Mouse (Mus musculus) CD4-positive, CD25-positive, alpha-beta regulatory T cell, adult 4 months (primary cell): ENCODE measurements around the gene Ggcx. TPM values are rescaled to one million over a fixed set of nuclear protein-coding genes. Genes with fewer than 3 reads are reported as not detected.
"Not testable (repeated sequence)": the region's sequence is repeated elsewhere in the genome, so short reads cannot be mapped to it uniquely, and the experiment has no call there.

Experiments
- ATAC-seq: one replicate; pipeline ENCODE4 v1.8.0; 2017
- polyA plus RNA-seq, 2 experiments: library from polyadenylated mRNA; unstranded; fragments of 100-300 nt; shearing (Covaris generic); gene quantifications; one replicate each; pipeline ENCODE4 v1.2.1; 2017

The Ggcx gene
- polyA plus RNA-seq, 2 experiments from 2014 or later, result 5.6 to 11.6 TPM

GRCm38 (mm10) chr6:72465361-72466157 lies 51.5 kb downstream of the Ggcx start:
- ATAC-seq, result no peak

DNA sequence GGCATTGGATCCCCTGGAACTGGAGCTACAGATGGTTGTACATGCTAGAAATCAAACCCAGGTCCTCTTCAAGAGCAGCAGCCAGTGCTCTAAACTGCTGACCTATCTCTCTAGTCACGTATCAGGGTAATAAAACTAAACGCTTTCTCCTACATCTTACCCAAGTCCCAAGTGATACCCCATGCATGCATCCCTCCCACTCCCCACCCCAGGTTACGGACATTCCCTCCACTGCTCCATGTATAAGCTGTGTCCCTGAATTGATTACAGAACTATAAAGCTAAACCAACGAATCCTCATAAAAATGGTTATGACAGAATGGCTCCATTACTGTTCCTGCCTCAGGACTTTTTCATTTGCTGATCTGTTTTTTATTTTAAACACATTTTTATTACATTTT lies 52.1 kb downstream of the Ggcx start:
- ATAC-seq, result no peak

DNA sequence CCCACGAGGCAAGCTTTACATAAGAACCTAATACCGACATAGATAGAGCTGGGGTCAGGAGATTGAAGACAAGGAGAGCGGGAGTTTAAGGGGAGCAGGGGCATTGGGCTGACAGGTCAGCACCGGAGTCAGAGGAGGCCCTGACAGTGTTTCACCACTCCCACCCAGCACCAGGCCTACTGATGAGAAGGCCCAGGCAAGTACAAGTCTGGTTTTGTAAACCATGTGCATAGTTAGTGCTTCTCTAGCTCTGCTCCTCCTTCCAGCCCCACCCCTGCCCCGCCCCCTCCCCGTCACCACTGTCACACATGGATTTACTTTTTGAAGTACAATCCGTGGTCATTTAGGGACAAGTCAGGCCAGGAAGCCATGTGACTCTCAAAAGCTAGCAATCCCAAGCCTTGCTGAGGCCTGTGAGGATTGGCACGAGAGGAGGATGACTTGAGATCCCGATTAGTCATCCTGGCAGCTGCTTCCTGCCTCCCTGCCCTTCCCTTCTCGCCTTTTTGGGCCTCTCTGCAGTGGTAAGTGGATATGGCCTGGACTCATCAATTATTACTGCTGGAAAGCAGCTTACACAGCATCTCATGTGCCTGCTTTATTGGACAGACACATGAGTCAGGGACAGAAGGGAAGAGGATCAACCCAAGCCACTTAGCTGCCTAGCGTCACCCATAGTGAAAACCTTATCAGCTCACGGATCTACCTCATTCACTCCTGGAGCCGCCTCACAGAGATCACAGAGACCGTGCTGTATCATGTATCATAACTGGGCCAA lies 59.3 kb downstream of the Ggcx start:
- no peak for ATAC-seq

DNA sequence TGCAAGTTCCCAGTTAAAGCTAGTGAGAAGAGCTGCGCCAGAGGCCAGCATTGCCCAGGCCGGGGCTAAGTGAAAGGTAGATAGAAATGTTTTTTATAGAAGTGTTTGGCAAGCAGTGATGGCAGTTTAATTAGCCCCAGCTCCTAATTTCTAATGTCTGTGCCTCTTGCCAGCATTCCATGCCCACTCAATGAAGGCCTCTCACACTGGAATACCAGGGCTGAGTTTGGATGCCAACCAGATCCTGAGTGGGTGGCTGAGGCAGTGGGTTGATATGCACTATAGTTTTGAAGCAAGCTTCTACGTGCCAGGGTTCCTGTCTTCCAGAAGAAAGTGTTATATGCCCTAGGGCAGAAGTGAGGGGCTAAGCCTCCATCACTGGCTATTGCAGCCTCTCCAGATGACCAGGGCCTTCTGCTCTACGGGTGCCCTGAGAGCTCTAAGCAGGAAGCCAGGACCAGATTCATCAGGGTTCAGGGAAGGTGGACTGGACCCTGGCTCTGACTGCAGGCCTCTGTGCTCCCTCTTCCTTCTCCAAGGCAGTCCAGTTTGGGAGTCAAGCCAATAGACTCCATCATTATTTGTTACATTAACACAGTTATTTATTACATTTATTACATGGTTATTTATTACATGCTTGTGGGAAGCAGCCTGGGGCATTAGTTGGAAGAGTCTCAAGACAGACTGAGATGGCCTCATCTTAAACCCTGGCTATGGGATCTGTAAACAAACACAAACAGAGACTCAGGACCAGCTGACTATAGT lies 61.3 kb downstream of the Ggcx start:
- ATAC-seq, result no peak

GRCm38 (mm10) chr6:72476836-72477235 lies 62.7 kb downstream of the Ggcx start:
- ATAC-seq, result no peak

DNA sequence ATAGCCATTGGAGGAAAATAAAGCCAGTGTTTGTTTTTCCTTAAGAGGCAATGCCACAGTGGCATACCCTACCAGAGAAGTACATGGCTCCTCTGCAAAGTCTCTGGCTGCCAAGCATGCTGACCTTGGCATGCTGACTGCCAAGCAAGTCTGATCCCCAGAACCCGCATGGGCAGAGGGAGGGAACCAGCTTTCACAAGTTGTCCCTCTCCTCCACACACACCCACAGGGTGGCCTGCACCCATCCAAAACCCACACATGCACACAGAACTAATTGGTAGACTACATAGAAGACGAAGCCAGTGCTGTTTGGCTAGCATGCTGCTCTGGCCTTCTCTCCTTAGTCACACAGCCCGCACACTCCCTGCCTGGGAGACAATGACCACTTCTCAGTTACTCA lies 63.5 kb downstream of the Ggcx start:
- no peak for ATAC-seq

DNA sequence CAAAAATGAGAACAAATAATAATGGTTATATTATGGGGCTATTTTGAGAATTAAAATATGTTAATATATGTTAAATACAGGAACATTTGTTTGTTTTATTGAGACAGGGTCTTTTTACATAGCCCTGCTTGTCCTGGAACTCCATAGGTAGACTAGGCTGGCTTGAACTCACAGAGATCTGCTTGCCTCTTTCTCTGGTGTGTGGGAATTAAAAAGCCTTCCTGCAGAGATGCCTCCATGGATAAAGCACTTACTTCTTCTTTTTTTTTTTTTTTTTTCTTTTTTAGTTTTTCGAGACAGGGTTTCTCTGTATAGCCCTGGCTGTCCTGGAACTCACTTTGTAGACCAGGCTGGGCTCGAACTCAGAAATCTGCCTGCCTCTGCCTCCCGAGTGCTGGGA lies 64.6 kb downstream of the Ggcx start:
- ATAC-seq, result not testable (repeated sequence)

DNA sequence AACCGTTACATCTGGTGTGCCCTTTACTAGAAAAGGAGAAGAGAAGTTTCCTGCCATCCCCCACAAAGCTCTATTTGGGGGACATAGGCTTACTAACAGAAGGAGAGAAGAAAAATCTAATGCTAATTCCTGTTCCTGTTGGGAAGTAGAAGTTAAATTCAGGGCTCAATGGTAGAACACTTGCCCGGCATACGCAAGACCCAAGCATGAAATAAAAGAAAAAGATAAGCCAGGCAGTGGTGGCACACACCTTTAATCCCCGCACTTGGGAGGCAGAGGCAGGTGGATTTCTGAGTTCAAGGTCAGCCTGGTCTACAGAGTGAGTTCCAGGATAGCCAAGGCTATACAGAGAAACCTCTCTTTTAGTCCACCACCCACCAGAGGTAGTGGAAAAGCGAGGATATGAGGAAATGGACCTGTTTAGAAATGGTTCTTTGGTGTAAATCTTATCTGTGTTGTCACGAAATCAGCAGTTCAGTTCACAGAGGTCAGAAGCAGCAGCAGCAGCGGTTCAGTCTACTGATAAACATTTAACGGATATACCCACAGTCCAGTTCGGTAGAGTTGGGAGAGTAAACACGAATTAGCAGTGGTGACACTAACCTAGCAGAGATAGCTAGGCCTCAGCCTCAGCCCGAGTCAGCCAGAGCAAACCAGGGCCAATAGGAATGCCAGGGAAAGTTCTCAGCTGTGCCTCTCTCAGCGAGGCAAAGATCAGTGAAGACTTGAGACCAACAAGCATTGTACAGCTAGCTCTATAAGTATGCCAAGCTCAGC lies 65.7 kb downstream of the Ggcx start:
- no peak for ATAC-seq

DNA sequence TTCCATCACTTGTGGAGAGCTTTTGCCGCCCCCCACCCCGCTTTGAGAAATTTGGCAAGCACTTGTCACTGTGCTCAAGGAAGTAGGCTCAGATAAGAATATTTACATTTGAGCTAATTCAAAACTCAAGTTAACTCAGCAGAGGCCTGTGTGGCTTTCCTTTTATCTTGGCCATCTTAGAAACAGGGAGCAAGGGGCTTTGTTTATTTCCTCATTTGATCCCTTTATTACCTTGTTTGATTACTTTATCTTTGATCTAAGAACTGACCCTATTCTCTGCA lies 66.3 kb downstream of the Ggcx start:
- ATAC-seq, result no peak

Other genes starting within 250 kb of the Ggcx start
- not detected for gene Atoh8, start 178.7 kb upstream of the Ggcx start, polyA plus RNA-seq
- not detected for gene Sftpb, start 109.7 kb upstream of the Ggcx start, polyA plus RNA-seq
- gene Usp39, start 69.1 kb upstream of the Ggcx start, polyA plus RNA-seq, result 10 to 100 TPM; 19.2 to 19.7 TPM
- 10 to 100 TPM; 17.7 to 18.4 TPM for gene 0610030E20Rik, start 67.0 kb upstream of the Ggcx start, polyA plus RNA-seq
- gene Tmem150a, start 58.9 kb upstream of the Ggcx start, polyA plus RNA-seq, result 1 to 10 TPM in 1 of 2 experiments, under 1 TPM in 1; 0.57 to 1.6 TPM
- 100 to 1,000 TPM; 141 to 148 TPM for gene Rnf181, start 47.4 kb upstream of the Ggcx start, polyA plus RNA-seq
- 10 to 100 TPM; 66.7 to 70.3 TPM for gene Vamp5, start 33.8 kb upstream of the Ggcx start, polyA plus RNA-seq
- 100 to 1,000 TPM; 326 to 346 TPM for gene Vamp8, start 23.6 kb upstream of the Ggcx start, polyA plus RNA-seq
- gene Mat2a, start 25.2 kb downstream of the Ggcx start, polyA plus RNA-seq, result 100 to 1,000 TPM; 222 to 239 TPM
- not detected for gene Sh2d6, start 107.4 kb downstream of the Ggcx start, polyA plus RNA-seq
- gene Capg, start 130.1 kb downstream of the Ggcx start, polyA plus RNA-seq, result 100 to 1,000 TPM; 547 to 812 TPM
- gene Elmod3, start 184.1 kb downstream of the Ggcx start, polyA plus RNA-seq, result 10 to 100 TPM; 22.9 to 32.2 TPM
- gene Retsat, start 184.2 kb downstream of the Ggcx start, polyA plus RNA-seq, result 1 to 10 TPM; 5.3 to 5.7 TPM
- 100 to 1,000 TPM; 114 to 143 TPM for gene Tgoln1, start 202.7 kb downstream of the Ggcx start, polyA plus RNA-seq